ENCODE assay signal across 8 mouse cellular contexts in the genomic region with DNA sequence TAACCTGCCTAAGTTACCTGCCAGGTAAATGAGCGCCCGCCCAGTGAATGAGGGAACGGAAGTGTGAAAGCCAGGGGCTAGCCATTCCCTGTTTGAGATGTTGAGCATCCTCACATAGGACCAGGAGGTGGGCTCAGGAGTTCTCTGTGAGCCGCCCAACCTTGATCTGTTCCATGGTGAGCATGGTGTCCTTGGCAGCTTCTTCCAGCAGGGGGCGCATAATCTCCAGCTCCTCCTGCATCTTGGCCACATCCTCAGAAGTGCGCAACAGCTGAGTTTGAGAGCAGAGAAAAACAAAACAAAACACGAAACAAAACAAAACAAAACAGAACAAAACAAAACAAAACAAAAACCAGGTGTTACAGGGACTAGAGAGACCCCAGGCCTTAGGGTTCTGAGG. TPM values are rescaled to one million over a fixed set of nuclear protein-coding genes. Genes with fewer than 3 reads are reported as not detected.
A peak's percentile ranks its signal among the peaks of the same experiment; 100 is the strongest.
DNase-seq lines count a peak whose midpoint lies in the region; ATAC-seq and TF ChIP-seq lines count a peak whose summit lies in the region.

No protein-coding gene starts in this region.

- H3K9ac ChIP-seq in lung, postnatal 0 days (replicated peaks; ENCODE audit: low read depth), result no peak overlapping the region

- H3K4me3 ChIP-seq in layer of hippocampus, adult 2 months, result no peak overlapping the region
- no peak overlapping the region for H3K4me3 ChIP-seq in lung, postnatal 0 days (ENCODE audit: low read depth, low read length)

- DNase-seq in CD4-positive, CD25-positive, alpha-beta regulatory T cell, adult 2 months (ENCODE audit: low read depth, low spot score), result peak; percentile 88
- peak; percentile 78 for DNase-seq in R1 (ENCODE audit: low read depth, low spot score)
- peak; percentile 55 for DNase-seq in cerebellum, adult 9-11 months
- peak; percentile 77 for DNase-seq in gastrocnemius, postnatal 14 days
- peak; percentile 69 to 88 for DNase-seq in layer of hippocampus, adult 2 months (ENCODE audit: low spot score in 2 of 2)
- DNase-seq in lung, postnatal 0 days (ENCODE audit: low spot score), result peak; percentile 77
- DNase-seq in right cerebral cortex, postnatal 10 days (ENCODE audit: low spot score in 2 of 2), result peak; percentile 82 to 87
- peak; percentile 34 for DNase-seq in urinary bladder, postnatal 10 days (ENCODE audit: low spot score)

- 15% methylated on average over 7 of the region's 7 CpGs for WGBS in lung, postnatal 0 days

- H3K36me3 ChIP-seq in lung, postnatal 0 days (ENCODE audit: insufficient read depth, low read length), result no peaks in the 10 kb centered on the region

- no peaks in the 10 kb centered on the region for H3K4me1 ChIP-seq in lung, postnatal 0 days (ENCODE audit: insufficient read depth, low read depth, low read length)

- H3K27ac ChIP-seq in layer of hippocampus, adult 2 months, result no peak overlapping the region
- H3K27ac ChIP-seq in lung, postnatal 0 days (ENCODE audit: low read length), result no peak overlapping the region

- no peaks in the 10 kb centered on the region for H3K27me3 ChIP-seq in lung, postnatal 0 days (replicated peaks; ENCODE audit: insufficient read depth, low read length)

- H3K9me3 ChIP-seq in lung, postnatal 0 days (ENCODE audit: low read length), result no peaks in the 10 kb centered on the region

- H3K4me2 ChIP-seq in lung, postnatal 0 days (replicated peaks; ENCODE audit: low read depth, low read length), result no peak overlapping the region

- ATAC-seq in lung, postnatal 0 days, result peak; percentile 59; the same call in 1 of the 2 replicates

- peak; percentile 93 for TF ChIP-seq CTCF in layer of hippocampus, adult 2 months (conservative IDR thresholded peaks at IDR 0.05)
- TF ChIP-seq CTCF in lung, postnatal 0 days (IDR thresholded peaks at IDR 0.05), result peak; percentile 96

- intact Hi-C loops in gastrocnemius, postnatal 14 days (cut with DNase I; ENCODE audit: low total_unique reads), result loop anchor here (5.0 kb wide), 2 partner anchors 55 to 200 kb away; no protein-coding TSS in a partner anchor

- TF ChIP-seq EP300 in lung, postnatal 0 days (IDR thresholded peaks at IDR 0.05), result no peak

RNA-seq across cellular contexts. Expression of a gene that starts 20.9 kb away (rescaled TPM):
- total RNA-seq in gastrocnemius, postnatal 14 days (2021), result 10 to 100 TPM; 35.2 to 40.4 TPM
- total RNA-seq in layer of hippocampus, adult 2 months (2021), result 100 to 1,000 TPM; 130 to 144 TPM
- 38.1 and 38.7 TPM in 2 replicates for polyA plus RNA-seq in lung, postnatal 0 days (2015; fragmentation: Nextera tagmentation; extraction: Ambion mirVana)

RNA-seq across cellular contexts. Expression of a gene that starts 21.0 kb away (rescaled TPM):
- total RNA-seq in gastrocnemius, postnatal 14 days (2021), result 1 to 10 TPM; 5.5 to 6.3 TPM
- total RNA-seq in layer of hippocampus, adult 2 months (2021), result 1 to 10 TPM; 5.3 to 6.0 TPM
- 17.7 and 18.8 TPM in 2 replicates for polyA plus RNA-seq in lung, postnatal 0 days (2015; fragmentation: Nextera tagmentation; extraction: Ambion mirVana)

RNA-seq across cellular contexts. Expression of a gene that starts 51.5 kb away (rescaled TPM):
- total RNA-seq in gastrocnemius, postnatal 14 days (2021), result under 1 TPM; 0.18 to 0.21 TPM
- total RNA-seq in layer of hippocampus, adult 2 months (2021), result 1 to 10 TPM; 4.6 to 5.8 TPM
- 0.53 and 0.67 TPM in 2 replicates for polyA plus RNA-seq in lung, postnatal 0 days (2015; fragmentation: Nextera tagmentation; extraction: Ambion mirVana)

RNA-seq across cellular contexts. Expression of a gene that starts 54.5 kb away (rescaled TPM):
- total RNA-seq in gastrocnemius, postnatal 14 days (2021), result 1 to 10 TPM; 7.2 to 8.7 TPM
- 1 to 10 TPM; 5.0 to 6.1 TPM for total RNA-seq in layer of hippocampus, adult 2 months (2021)
- 4.7 and 5.7 TPM in 2 replicates for polyA plus RNA-seq in lung, postnatal 0 days (2015; fragmentation: Nextera tagmentation; extraction: Ambion mirVana)

RNA-seq across cellular contexts. Expression of a gene that starts 55.4 kb away (rescaled TPM):
- total RNA-seq in gastrocnemius, postnatal 14 days (2021), result 100 to 1,000 TPM in 1 of 2 experiments, 10 to 100 TPM in 1; 93.2 to 102 TPM
- 100 to 1,000 TPM; 472 to 491 TPM for total RNA-seq in layer of hippocampus, adult 2 months (2021)
- polyA plus RNA-seq in lung, postnatal 0 days (2015; fragmentation: Nextera tagmentation; extraction: Ambion mirVana), result 196 and 224 TPM in 2 replicates

Comparison
In these comparisons a context has a peak if more than half of its experiments do, and no peak if none do; other contexts are left out.
1. DNase-seq: peak in every context shown above with its lines; median percentile 88 in CD4-positive, CD25-positive, alpha-beta regulatory T cell, adult 2 months; 84 in right cerebral cortex, postnatal 10 days; 78 in layer of hippocampus, adult 2 months; 78 in R1; 77 in gastrocnemius, postnatal 14 days; 77 in lung, postnatal 0 days; 55 in cerebellum, adult 9-11 months; 34 in urinary bladder, postnatal 10 days.
2. RNA of a gene that starts 51.5 kb away (total RNA-seq): 4.6 to 5.8 TPM in layer of hippocampus, adult 2 months; 0.18 to 0.21 TPM in gastrocnemius, postnatal 14 days; every median in the first group is over 4 times any median in the second.